In the genomic region with DNA sequence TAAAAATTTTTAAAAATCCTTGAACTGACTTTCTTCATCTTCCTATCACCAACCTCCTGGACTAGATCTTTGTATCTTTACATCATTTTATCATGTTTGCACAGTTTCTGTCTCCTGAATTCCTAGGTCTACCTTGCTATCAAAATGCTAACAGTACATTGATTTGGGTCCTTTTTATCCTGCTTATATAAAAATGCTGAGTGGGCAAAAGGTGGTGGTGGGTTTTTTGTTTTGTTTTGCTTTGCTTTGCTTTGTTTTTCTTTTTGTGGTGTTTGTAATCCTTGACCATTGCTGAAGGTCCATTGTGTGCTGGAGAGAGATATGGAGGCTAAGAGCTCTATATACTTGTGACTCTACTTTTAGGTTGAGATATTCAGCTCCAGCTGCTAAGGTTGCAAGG, we compare ENCODE assay signal across 24 mouse cellular contexts.
A peak's percentile ranks its signal among the peaks of the same experiment; 100 is the strongest.
DNase-seq lines count a peak whose midpoint lies in the region; ATAC-seq and TF ChIP-seq lines count a peak whose summit lies in the region.
"Had no signal": no experiment of that assay in that cellular context is flagged by ENCODE, and none has a peak within 500 bp of the region (broad histone marks: within the 10 kb centered on the region; RNA-seq: fewer than 3 reads in every experiment).

No protein-coding gene starts in this region.

- H3K9me3 ChIP-seq in CH12.LX (replicated peaks; ENCODE audit: low read length) (no peaks in the 10 kb centered on the region), ES-E14 (ENCODE audit: control insufficient read depth, insufficient read depth, low read depth, low read length) (no peaks in the 10 kb centered on the region), MEL (replicated peaks; ENCODE audit: insufficient read depth, low read length) (no peaks in the 10 kb centered on the region)
- no peaks in the 10 kb centered on the region for H3K9me3 ChIP-seq in kidney, embryonic 15.5 days (replicated peaks)
- no peaks in the 10 kb centered on the region for H3K9me3 ChIP-seq in hindbrain, embryonic 13.5 days
- H3K9me3 ChIP-seq: G1E had no signal

- intact Hi-C loops in gastrocnemius, adult 2 months (cut with DNase I): no loop called here
- intact Hi-C loops in gastrocnemius, postnatal 36 days (cut with DNase I): no loop called here

- H3K27me3 ChIP-seq in CH12.LX (replicated peaks) (no peaks in the 10 kb centered on the region), MEL (ENCODE audit: control insufficient read depth in 1 of 2, insufficient read depth in 2 of 2, low read length in 2 of 2) (no peaks in the 10 kb centered on the region)
- H3K27me3 ChIP-seq in kidney, embryonic 15.5 days: no peaks in the 10 kb centered on the region
- H3K27me3 ChIP-seq in kidney, adult 2 months (replicated peaks; ENCODE audit: control insufficient read depth, insufficient read depth, low read length): no peaks in the 10 kb centered on the region
- H3K27me3 ChIP-seq in hindbrain, embryonic 13.5 days: no peaks in the 10 kb centered on the region
- H3K27me3 ChIP-seq: Patski had no signal

- TF ChIP-seq POLR2A in CH12.LX (IDR thresholded peaks at IDR 0.05; ENCODE audit: low read depth, low read length) (no peak), MEL (IDR thresholded peaks at IDR 0.05; ENCODE audit: control insufficient read depth in 1 of 2, insufficient read depth in 1 of 2, low read depth in 1 of 2, low read length in 2 of 2, poor library complexity in 1 of 2) (no peak)
- TF ChIP-seq POLR2A in kidney, adult 2 months (IDR thresholded peaks at IDR 0.05; ENCODE audit: low read depth, low read length): no peak

- in situ Hi-C loops in CH12.LX (cut with MboI; ENCODE audit: low pct_ligation_motif_present, low pct_unique_long_range_greater_than_20kb, low sequenced_read_pairs): no loop called here
- in situ Hi-C loops in ES-E14 (cut with MboI; ENCODE audit: low sequenced_read_pairs in 2 of 2, unreplicated experiment in 2 of 2): no loop called here

- TF ChIP-seq CTCF in gastrocnemius, adult 2 months (IDR thresholded peaks at IDR 0.05): no peak
- no peak for TF ChIP-seq CTCF in CH12.LX (conservative IDR thresholded peaks at IDR 0.05 in 1 of 2, IDR thresholded peaks at IDR 0.05 in 1 of 2; ENCODE audit: low read depth in 2 of 2, low read length in 2 of 2)
- no peak for TF ChIP-seq CTCF in MEL (IDR thresholded peaks at IDR 0.05 in 2 of 3, conservative IDR thresholded peaks at IDR 0.05 in 1 of 3; ENCODE audit: control insufficient read depth in 1 of 3, insufficient read depth in 1 of 3, low read depth in 2 of 3, low read length in 3 of 3, poor library complexity in 1 of 3, severe bottlenecking in 1 of 3)
- TF ChIP-seq CTCF in kidney, adult 2 months (conservative IDR thresholded peaks at IDR 0.05; ENCODE audit: insufficient read depth, insufficient read length, low read depth, low read length): no peak

- peak overlapping the region; percentile 72 for H3K27ac ChIP-seq in gastrocnemius, adult 2 months
- H3K27ac ChIP-seq in CH12.LX (ENCODE audit: insufficient read depth, low read depth) (no peak overlapping the region), ES-E14 (ENCODE audit: insufficient read depth, low read depth, low read length, poor library complexity, severe bottlenecking) (no peak overlapping the region), MEL (ENCODE audit: control insufficient read depth, low read depth, low read length) (no peak overlapping the region)
- no peak overlapping the region for H3K27ac ChIP-seq in kidney, embryonic 15.5 days
- H3K27ac ChIP-seq in kidney, adult 2 months (ENCODE audit: insufficient read depth, low read depth, low read length): no peak overlapping the region
- no peak overlapping the region for H3K27ac ChIP-seq in hindbrain, embryonic 13.5 days

- no peaks in the 10 kb centered on the region for H3K4me1 ChIP-seq in CH12.LX (ENCODE audit: control insufficient read depth in 1 of 2, insufficient read depth in 2 of 2)
- no peaks in the 10 kb centered on the region for H3K4me1 ChIP-seq in ES-E14 (ENCODE audit: control insufficient read depth in 2 of 2, insufficient read depth in 2 of 2, low read length in 2 of 2, poor library complexity in 1 of 2)
- H3K4me1 ChIP-seq in MEL (ENCODE audit: control insufficient read depth in 1 of 2, insufficient read depth in 2 of 2, low read length in 2 of 2): no peaks in the 10 kb centered on the region; a peak in 1 of 4 replicates
- H3K4me1 ChIP-seq in kidney, embryonic 15.5 days: no peaks in the 10 kb centered on the region
- no peaks in the 10 kb centered on the region for H3K4me1 ChIP-seq in kidney, adult 2 months (ENCODE audit: control insufficient read depth, insufficient read depth, low read length)
- H3K4me1 ChIP-seq in hindbrain, embryonic 13.5 days (replicated peaks): no peaks in the 10 kb centered on the region

- H3K4me3 ChIP-seq in gastrocnemius, adult 2 months: no peak overlapping the region
- no peak overlapping the region for H3K4me3 ChIP-seq in CH12.LX (replicated peaks in 1 of 3; ENCODE audit: low read depth in 2 of 3, low read length in 2 of 3, poor library complexity in 1 of 3)
- no peak overlapping the region for H3K4me3 ChIP-seq in ES-E14 (ENCODE audit: insufficient read depth in 1 of 2, low read depth in 1 of 2, low read length in 2 of 2, poor library complexity in 1 of 2, severe bottlenecking in 1 of 2)
- H3K4me3 ChIP-seq in MEL (ENCODE audit: control insufficient read depth in 1 of 2, insufficient read depth in 1 of 2, low read depth in 2 of 2, low read length in 2 of 2): no peak overlapping the region
- no peak overlapping the region for H3K4me3 ChIP-seq in kidney, embryonic 15.5 days (replicated peaks)
- no peak overlapping the region for H3K4me3 ChIP-seq in kidney, adult 2 months (ENCODE audit: insufficient read depth, low read depth, low read length)
- H3K4me3 ChIP-seq in hindbrain, embryonic 13.5 days: no peak overlapping the region

- dilution Hi-C loops in CH12.LX (cut with MboI; ENCODE audit: extremely low pct_ligation_motif_present, extremely low pct_unique_long_range_greater_than_20kb, low sequenced_read_pairs): no loop called here

- TF ChIP-seq EP300 in CH12.LX (IDR thresholded peaks at IDR 0.05; ENCODE audit: low read length) (no peak), MEL (IDR thresholded peaks at IDR 0.05; ENCODE audit: low read depth in 1 of 2, low read length in 2 of 2) (no peak)

- no peak overlapping the region for H3K4me2 ChIP-seq in CH12.LX (ENCODE audit: insufficient read depth, low read depth, poor library complexity, severe bottlenecking)
- H3K4me2 ChIP-seq in kidney, embryonic 15.5 days: no peak overlapping the region
- H3K4me2 ChIP-seq in hindbrain, embryonic 13.5 days: no peak overlapping the region

- no peak overlapping the region for H3K9ac ChIP-seq in CH12.LX (ENCODE audit: insufficient read depth, low read depth)
- H3K9ac ChIP-seq in ES-E14 (ENCODE audit: insufficient read depth, low read depth, low read length, poor library complexity, severe bottlenecking): no peak overlapping the region
- no peak overlapping the region for H3K9ac ChIP-seq in MEL (ENCODE audit: control insufficient read depth, low read depth, low read length, poor library complexity, severe bottlenecking)
- no peak overlapping the region for H3K9ac ChIP-seq in kidney, embryonic 15.5 days
- no peak overlapping the region for H3K9ac ChIP-seq in hindbrain, embryonic 13.5 days

- H3K79me2 ChIP-seq in CH12.LX (replicated peaks; ENCODE audit: control insufficient read depth, extremely low read depth, insufficient read depth, poor library complexity, severe bottlenecking): no peaks in the 10 kb centered on the region
- H3K79me2 ChIP-seq in MEL (ENCODE audit: control insufficient read depth, insufficient read depth, low read length, poor library complexity): no peaks in the 10 kb centered on the region

- TF ChIP-seq RAD21 in CH12.LX (IDR thresholded peaks at IDR 0.05; ENCODE audit: low read depth, low read length) (no peak), MEL (IDR thresholded peaks at IDR 0.05; ENCODE audit: low read depth, low read length) (no peak)

- H3K36me3 ChIP-seq in CH12.LX (replicated peaks in 1 of 2; ENCODE audit: control insufficient read depth in 1 of 2, insufficient read depth in 1 of 2, low read length in 1 of 2) (no peaks in the 10 kb centered on the region), ES-E14 (ENCODE audit: control insufficient read depth, insufficient read depth, low read length, poor library complexity, severe bottlenecking) (no peaks in the 10 kb centered on the region), MEL (ENCODE audit: control insufficient read depth in 1 of 2, insufficient read depth in 2 of 2, low read length in 2 of 2) (no peaks in the 10 kb centered on the region; a peak in 1 of 4 replicates)
- no peaks in the 10 kb centered on the region for H3K36me3 ChIP-seq in kidney, embryonic 15.5 days
- no peaks in the 10 kb centered on the region for H3K36me3 ChIP-seq in kidney, adult 2 months (ENCODE audit: control insufficient read depth, insufficient read depth, low read length)
- no peaks in the 10 kb centered on the region for H3K36me3 ChIP-seq in hindbrain, embryonic 13.5 days
- H3K36me3 ChIP-seq: G1E had no signal

- ATAC-seq in kidney, embryonic 15.5 days (replicated peaks; ENCODE audit: low FRiP score): no peak
- no peak for ATAC-seq in hindbrain, embryonic 13.5 days (ENCODE audit: low FRiP score)
- ATAC-seq: activated CD4-positive, CD25-positive, alpha-beta regulatory T cell, adult 4 months; CD4-positive, CD25-positive, alpha-beta regulatory T cell, adult 4 months; Patski had no signal

- DNase-seq in gastrocnemius, adult 2 months: no peak
- no peak for DNase-seq in gastrocnemius, postnatal 36 days
- DNase-seq in CH12.LX (ENCODE audit: extremely low read depth) (no peak), ES-E14 (ENCODE audit: low read depth, low spot score) (no peak), MEL (ENCODE audit: low read depth, low spot score) (no peak)
- no peak for DNase-seq in kidney, adult 2 months
- DNase-seq: adrenal gland, adult 2 months; adrenal gland, adult 8-10 months; adrenal gland, postnatal 10 days; adrenal gland, postnatal 14 days; adrenal gland, postnatal 25 days; adrenal gland, postnatal 36 days; B cell, adult 2 months; cerebellum, adult 11 months; cerebellum, adult 11-12 months; cerebellum, adult 18-20 months; cerebellum, adult 2 months; cerebellum, adult 8-10 months had no signal

TF ChIP-seq in CH12.LX, 34 proteins besides CTCF, POLR2A, EP300 and RAD21:
- peak; percentile 76 for TF ChIP-seq MAFK (IDR thresholded peaks at IDR 0.05; ENCODE audit: insufficient replicate concordance, low read length)
- no peak for TF ChIP-seq NELFE (IDR thresholded peaks at IDR 0.05; ENCODE audit: low read depth, low read length)

TF ChIP-seq in ES-E14, 5 proteins besides CTCF, POLR2A, EP300 and RAD21 (continues in another document):
- TF ChIP-seq MAFK (IDR thresholded peaks at IDR 0.05; ENCODE audit: insufficient read depth, low read depth, low read length): peak; percentile 74
- no peak for TF ChIP-seq HCFC1 (IDR thresholded peaks at IDR 0.05; ENCODE audit: borderline replicate concordance, insufficient read depth, low read length)
- no peak for TF ChIP-seq ZC3H11A (IDR thresholded peaks at IDR 0.05; ENCODE audit: borderline replicate concordance, low read depth, low read length)

TF ChIP-seq in MEL, 35 proteins besides CTCF, POLR2A, EP300 and RAD21:
- peak; percentile 72; the same call in 1 of the 2 replicates for TF ChIP-seq MAFK (IDR thresholded peaks at IDR 0.05; ENCODE audit: borderline replicate concordance, low read depth, low read length)
- no peak for TF ChIP-seq USF1 (IDR thresholded peaks at IDR 0.05; ENCODE audit: low read depth, low read length)
